Mouse (Mus musculus): ENCODE data around the gene Unc93a2. TPM values are rescaled to one million over a fixed set of nuclear protein-coding genes. Genes with fewer than 3 reads are reported as not detected.
"Not testable (repeated sequence)": the region's sequence is repeated elsewhere in the genome, so short reads cannot be mapped to it uniquely, and the experiment has no call there.

Unc93a2 gene
- polyA plus RNA-seq, 1 experiment from 2014 or later = not detected

GRCm38 (mm10) chr17:7315693-7316382 is 69.4 kb downstream of the Unc93a2 start:
- not testable (repeated sequence) for H3K4me2 ChIP-seq

More at GRCm38 (mm10) chr17:7315693-7316382, 69.4 kb downstream of the Unc93a2 start:
- ATAC-seq (ENCODE audit: extremely low read depth, insufficient number of reproducible peaks, low FRiP score, low TSS enrichment); H3K9ac ChIP-seq; H3K4me1 ChIP-seq; H3K36me3 ChIP-seq; H3K27me3 ChIP-seq (replicated peaks); H3K27ac ChIP-seq (replicated peaks); H3K4me3 ChIP-seq; H3K9me3 ChIP-seq: not testable (repeated sequence)
- 53% methylated on average over 7 of the region's 8 CpGs for WGBS

Other genes with a start within 250 kb of the Unc93a2 start
- gene Rps6ka2, start 215.3 kb downstream of the Unc93a2 start, polyA plus RNA-seq (2015; fragmentation: Nextera tagmentation; extraction: Ambion mirVana) = 35.9 and 37.5 TPM in 2 replicates
- gene Tcp10a, start 60.8 kb downstream of the Unc93a2 start, polyA plus RNA-seq (2015; fragmentation: Nextera tagmentation; extraction: Ambion mirVana) = 0.13 TPM in 1 of 2 replicates, not detected in the other
- not detected in 2 replicates for gene Ttll2, start 32.8 kb downstream of the Unc93a2 start, polyA plus RNA-seq (2015; fragmentation: Nextera tagmentation; extraction: Ambion mirVana)
- gene Gm49630, start 13.5 kb downstream of the Unc93a2 start, polyA plus RNA-seq (2015; fragmentation: Nextera tagmentation; extraction: Ambion mirVana) = not detected in 2 replicates

All from heart, embryonic 13.5 days (tissue).